Mouse (Mus musculus) layer of hippocampus, postnatal 14 days (tissue): ENCODE data around the gene Ttc9b. TPM values are rescaled to one million over a fixed set of nuclear protein-coding genes. Genes with fewer than 3 reads are reported as not detected.

Experiments
- DNase-seq, 2 experiments: peaks; one replicate each; pipeline ENCODE4 v3.0.0; 2021 to 2022; ENCODE audit warnings: low spot score in 2 of 2, mixed read lengths in 1 of 2
- total RNA-seq, 2 experiments: library from RNA; stranded (reverse); gene quantifications; 2 replicates each; pipeline ENCODE4 v1.2.3; 2021

Gene Ttc9b
- total RNA-seq, 2 experiments from 2014 or later, result 81.8 to 84.7 TPM

- DNase-seq, result no peak
Observed at GRCm38 (mm10) chr7:27685681-27686080, 32.0 kb downstream of the Ttc9b start.

DNA sequence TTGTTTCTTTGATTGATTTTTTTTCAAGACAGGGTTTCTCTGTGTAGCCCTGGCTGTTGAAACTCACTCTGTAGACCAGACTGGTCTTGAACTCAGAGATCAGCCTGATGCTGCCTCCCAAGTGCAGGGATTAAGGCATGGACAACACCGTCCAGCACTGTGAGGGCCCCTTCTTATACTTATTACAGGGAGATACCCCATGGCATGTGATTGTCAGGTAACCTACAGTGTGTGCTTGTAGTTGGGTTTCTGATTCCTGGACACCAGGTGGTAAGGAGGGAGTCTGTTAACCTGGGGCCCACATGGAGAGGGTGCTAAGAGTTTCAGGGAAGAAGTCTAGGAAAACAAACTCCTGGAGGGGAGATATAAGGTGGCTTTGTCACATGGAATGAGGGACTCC is 33.3 kb downstream of the Ttc9b start:
- no peak for DNase-seq

GRCm38 (mm10) chr7:27687836-27688235 is 34.1 kb downstream of the Ttc9b start:
- DNase-seq, result no peak

DNA sequence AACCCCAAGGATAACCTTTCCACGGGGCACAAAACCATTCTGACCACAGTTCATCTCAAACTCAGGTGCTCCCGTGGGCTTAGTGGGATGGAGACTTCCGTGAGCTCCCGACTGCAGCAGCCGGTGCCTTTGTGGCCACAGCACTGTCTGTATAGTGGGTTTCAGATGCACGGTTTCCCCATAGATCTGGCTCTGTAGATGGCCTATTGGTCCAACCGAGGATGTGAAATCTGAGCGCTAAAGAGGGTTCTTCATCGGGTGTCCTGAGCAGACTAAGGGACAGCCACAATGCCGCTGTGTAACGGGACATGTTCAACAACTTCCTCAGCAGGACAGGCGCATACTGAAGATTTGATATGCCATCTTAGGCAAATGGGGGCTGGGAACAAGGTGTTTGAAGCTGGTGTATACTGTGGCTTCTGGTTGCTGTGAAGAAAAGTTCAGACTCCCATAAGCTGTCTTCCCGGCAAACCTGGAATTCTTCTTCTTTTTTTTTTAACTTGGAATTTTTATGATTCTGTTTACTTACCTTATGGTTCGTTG is 34.6 kb downstream of the Ttc9b start:
- no peak for DNase-seq

- DNase-seq, result peak; percentile 87 to 96
Observed at GRCm38 (mm10) chr7:27688815-27689612, 35.3 kb downstream of the Ttc9b start, which contains the start of gene Zfp607b. Gene Zfp607b, plus strand, starts transcription at chr7:27689340.

- DNase-seq, result no peak
Observed at GRCm38 (mm10) chr7:27691076-27691475, 37.4 kb downstream of the Ttc9b start.

DNA sequence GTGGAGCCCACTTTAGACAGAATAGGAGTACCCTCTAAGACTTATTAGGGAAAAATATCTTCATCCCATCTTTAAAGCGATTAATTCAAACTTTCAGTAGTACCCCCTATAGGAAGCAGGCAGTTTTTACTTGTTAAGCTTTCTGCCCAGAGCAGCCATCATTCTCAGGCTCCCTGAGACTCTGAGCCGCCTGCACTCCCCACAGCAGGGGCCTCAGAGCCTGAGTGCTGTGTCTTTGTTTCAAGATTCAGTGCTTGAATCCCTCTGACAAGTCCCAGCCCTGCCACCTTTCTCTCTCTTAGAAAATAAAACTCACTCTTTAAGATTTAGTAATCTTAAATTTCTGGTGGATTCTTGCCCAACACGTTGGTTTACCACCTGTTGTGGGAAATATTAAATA is 43.0 kb downstream of the Ttc9b start:
- no peak for DNase-seq

Other genes starting within 250 kb of the Ttc9b start
- 100 to 1,000 TPM; 108 to 123 TPM for gene Sptbn4, start 206.2 kb upstream of the Ttc9b start, total RNA-seq
- 10 to 100 TPM; 15.6 to 15.8 TPM for gene Blvrb, start 205.9 kb upstream of the Ttc9b start, total RNA-seq
- gene Sertad3, start 180.1 kb upstream of the Ttc9b start, total RNA-seq, result 1 to 10 TPM; 3.7 to 4.4 TPM
- gene Sertad1, start 167.0 kb upstream of the Ttc9b start, total RNA-seq, result 1 to 10 TPM; 6.1 to 6.9 TPM
- under 1 TPM; 0.65 to 0.98 TPM for gene Prx, start 154.6 kb upstream of the Ttc9b start, total RNA-seq
- gene Hipk4, start 130.6 kb upstream of the Ttc9b start, total RNA-seq, result under 1 TPM in 1 of 2 experiments, not detected in 1; 0.35 TPM
- 100 to 1,000 TPM; 585 to 592 TPM for gene Pld3, start 100.7 kb upstream of the Ttc9b start, total RNA-seq
- gene 2310022A10Rik, start 100.7 kb upstream of the Ttc9b start, total RNA-seq, result 10 to 100 TPM; 20.8 to 21.4 TPM
- gene Akt2, start 62.4 kb upstream of the Ttc9b start, total RNA-seq, result 100 to 1,000 TPM in 1 of 2 experiments, 10 to 100 TPM in 1; 93.7 to 103 TPM
- gene Map3k10, start 20.7 kb downstream of the Ttc9b start, total RNA-seq, result 100 to 1,000 TPM; 197 TPM
- 10 to 100 TPM in 1 of 2 experiments, 1 to 10 TPM in 1; 7.3 to 10.3 TPM for gene Zfp607b, start 35.4 kb downstream of the Ttc9b start, total RNA-seq
- gene Zfp60, start 77.5 kb downstream of the Ttc9b start, total RNA-seq, result 10 to 100 TPM; 32.5 to 37.0 TPM
- gene Zfp626, start 153.3 kb downstream of the Ttc9b start, total RNA-seq, result 1 to 10 TPM; 7.2 to 9.0 TPM
- 1 to 10 TPM; 3.7 to 4.1 TPM for gene Zfp59, start 184.7 kb downstream of the Ttc9b start, total RNA-seq
- gene Zfp607a, start 203.6 kb downstream of the Ttc9b start, total RNA-seq, result 1 to 10 TPM; 2.2 TPM